Mouse (Mus musculus) thymus, postnatal 10 days (tissue): ENCODE data around the gene Csta1.

Source experiments
- DNase-seq, 2 experiments: peaks; one replicate each; pipeline ENCODE4 v3.0.0; 2021; ENCODE audit warnings: low spot score in 2 of 2

Gene Csta1

DNA sequence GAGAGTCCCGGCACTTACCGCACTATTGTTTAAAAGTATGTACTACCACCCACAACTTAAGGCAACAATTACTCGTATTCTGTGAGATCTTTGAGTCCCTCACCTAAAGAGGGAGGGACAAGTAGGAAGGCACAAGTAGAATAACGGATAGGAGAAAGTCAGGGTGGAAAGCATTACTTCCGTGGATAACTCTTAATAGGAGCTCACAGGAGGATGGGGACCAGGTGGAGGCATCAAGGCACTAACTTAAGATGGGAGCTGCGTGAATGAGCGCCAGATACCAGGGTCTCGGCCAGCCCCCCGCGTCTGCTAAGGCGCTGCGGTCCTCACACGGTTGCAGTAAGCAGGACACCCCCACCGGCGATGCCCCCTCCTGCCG lies 60.0 kb downstream of the Csta1 start:
- no peak for DNase-seq
